Mouse (Mus musculus): ENCODE results near the gene Mbd3.
"Not testable (repeated sequence)": the region's sequence is repeated elsewhere in the genome, so short reads cannot be mapped to it uniquely, and the experiment has no call there.

Gene Mbd3

DNA sequence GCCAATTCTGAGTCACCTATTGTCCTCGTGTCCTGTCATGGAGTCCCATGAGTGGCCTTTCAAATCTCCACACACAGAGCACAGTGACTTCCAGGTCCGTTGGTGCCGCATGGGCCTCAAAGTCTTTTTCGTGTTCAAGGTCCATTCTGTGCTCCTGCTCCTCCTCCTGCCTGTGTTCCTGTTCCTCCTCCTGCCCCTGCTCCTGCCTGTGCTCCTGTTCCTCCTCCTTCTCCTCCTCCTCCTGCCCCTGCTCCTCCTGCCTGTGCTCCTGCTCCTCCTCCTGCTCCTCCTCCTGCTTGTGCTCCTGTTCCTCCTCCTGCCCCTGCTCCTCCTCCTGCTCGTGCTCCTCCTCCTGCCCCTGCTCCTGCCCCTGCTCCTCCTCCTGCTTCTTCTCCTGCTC, 31.4 kb downstream of the Mbd3 start:
- no peak for DNase-seq

DNA sequence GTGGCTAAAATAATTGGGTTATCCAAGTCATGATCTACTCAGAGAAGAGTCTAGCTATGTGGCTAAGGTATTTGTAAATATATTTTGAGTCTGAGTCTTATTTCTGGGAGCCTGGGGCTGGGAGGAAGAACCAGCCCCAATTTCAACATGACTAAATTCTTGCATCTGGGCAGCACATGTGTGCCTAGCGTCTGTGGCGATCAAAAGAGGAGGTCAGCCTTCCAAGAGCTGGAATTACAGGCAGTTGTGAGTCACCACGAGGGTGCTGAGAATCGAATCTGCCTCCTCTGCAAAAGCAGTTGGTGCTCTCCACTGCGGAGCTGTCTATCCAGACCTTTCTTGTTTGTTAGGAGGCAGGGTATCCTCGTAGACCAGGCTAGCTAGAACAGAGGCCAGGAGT, 33.6 kb downstream of the Mbd3 start:
- DNase-seq: no peak

DNA sequence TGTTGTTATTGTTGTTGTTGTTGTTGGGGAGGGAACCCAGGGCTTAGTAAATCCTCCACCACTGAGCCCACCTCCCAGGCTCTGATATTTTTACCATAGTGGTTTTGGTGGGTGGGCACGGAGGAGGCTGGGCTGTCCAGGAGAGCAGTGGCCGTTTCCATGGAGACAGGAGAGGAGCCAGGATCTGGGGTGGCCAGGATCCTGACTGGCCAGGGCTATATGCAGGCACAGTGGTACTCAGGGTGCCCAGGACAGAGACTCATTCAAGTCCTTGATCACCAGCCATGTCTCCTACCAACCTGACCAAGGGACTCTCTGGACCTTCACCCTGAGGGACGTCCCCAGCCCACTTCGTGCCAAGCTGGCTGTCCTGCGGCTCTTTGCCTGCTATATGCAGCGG, 35.6 kb downstream of the Mbd3 start:
- no peak for DNase-seq

DNA sequence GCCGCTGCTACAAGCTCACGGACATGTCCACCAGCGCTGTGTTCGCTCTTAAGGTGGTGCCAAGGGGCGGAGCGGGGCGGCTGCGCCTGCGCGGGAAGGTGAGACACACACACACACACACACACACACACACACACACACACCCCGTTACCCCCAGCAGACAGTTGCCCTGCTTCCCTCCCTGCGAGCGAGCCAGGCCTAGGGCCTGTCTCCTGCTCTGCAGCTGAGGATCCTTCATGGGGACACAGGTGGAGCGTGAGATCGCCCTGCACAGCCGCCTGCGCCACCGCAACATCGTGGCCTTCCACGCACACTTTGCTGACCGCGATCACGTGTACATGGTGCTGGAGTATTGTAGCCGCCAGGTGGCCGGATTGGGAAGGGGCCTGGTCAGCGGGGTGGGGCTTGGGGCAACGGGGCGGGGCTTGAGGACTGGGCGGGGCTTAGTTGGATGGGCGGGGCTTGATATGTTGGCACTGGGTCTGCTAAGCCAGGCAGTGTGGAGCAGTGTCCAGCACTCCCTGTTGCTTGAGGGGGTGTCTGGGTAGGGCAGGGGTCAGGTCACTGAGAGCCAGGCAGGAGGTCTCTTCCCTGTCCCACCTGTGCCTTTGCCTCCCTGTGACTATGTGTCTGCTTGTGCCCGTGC, 41.2 kb downstream of the Mbd3 start:
- DNase-seq: peak; percentile 60

DNA sequence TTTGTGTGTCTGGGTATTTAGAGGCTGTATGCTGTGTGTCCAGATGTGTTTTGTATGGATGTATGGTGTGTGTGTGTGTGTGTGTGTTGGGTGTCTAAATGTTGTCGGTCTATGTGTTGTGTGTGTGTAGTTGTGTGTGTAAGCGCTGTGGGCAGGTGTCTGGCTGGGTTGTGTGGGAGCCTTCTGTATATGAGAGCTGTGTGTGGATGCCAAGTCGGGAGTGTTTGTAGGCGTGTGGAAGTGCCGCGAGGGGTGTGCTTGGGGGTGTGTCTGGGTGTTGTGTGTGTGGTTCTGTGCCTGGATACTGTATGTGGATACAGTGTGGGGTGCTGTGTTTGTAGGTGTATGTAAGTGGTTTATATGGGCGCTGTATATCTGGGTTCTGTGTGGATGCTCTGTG, 42.0 kb downstream of the Mbd3 start:
- DNase-seq: no peak

DNA sequence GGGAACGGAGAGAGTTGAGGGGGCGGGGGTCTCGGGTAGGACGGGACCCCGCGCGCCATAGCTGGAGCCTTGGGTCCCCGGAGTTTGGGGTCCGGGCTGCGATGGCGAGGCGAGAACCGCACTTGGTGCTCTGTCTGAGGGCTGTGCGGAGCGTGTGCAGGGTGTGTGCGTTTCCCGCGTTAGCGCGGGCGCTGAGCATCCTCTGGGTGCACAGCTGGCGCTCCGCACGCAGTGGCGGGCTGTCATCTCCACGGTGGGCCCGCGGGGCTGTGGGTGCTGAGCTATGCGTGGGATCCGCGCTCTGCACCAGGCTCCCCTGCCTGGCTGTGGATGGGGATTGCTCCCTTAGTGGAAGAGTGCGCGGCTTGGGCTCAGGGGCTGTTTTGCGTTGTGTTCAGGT, 42.6 kb downstream of the Mbd3 start:
- no peak for DNase-seq

DNA sequence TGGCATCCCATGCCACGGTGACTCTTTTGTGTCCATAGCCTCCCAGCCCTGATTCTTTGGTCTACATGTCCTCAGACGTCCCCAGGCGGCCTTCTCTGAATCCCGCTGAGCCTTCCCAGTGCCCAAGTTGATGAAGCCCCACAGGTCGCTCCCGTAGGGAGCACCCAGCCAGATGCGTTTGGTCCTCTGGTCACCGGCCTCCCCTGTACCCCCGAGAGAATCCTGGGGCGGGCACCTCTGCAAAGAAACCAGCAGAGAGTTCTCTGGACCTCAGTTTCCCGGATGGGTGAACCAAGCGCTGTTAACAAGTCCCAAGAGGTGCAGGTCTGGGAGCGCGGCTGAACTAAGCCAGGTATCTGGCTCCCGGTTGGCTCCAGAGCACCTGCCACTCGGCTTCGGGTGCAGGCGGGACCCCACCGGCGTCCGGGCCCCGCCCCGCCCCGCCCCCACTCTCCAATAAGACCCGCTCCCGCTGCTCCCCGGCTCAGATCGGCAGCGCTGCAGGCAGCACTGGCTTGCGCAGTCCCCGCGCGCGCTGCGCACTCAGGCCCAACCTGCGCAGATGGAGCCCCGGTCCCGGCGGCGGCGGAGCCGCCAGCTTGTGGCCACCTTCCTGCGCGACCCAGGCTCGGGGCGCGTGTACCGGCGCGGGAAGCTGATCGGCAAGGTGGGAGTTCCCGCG, 43.2 kb downstream of the Mbd3 start, which contains the start of gene Plk5:
TSS of gene Plk5 (plus strand) at position 459 of the 682 bp plus-strand sequence.
- no peak for DNase-seq

DNA sequence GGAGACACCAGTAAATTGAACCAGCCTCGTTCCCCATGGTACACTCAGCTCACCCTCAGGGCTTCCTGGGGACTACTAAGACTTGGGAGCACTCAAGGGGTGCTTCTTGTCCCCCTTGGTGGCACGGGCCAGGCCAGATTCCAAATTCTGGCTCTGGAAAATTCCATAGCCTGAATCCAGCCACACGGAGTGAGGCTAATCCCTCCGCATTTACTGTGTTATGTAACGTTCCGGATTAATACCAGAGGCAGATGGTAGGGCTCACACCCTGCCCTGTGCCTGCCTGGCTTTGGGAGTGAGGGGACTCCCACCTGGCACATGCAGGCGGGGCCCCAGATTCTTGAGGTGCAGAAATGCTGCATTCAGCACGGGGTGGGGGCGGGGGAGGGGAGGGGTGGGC, 43.9 kb downstream of the Mbd3 start:
- no peak for DNase-seq

DNA sequence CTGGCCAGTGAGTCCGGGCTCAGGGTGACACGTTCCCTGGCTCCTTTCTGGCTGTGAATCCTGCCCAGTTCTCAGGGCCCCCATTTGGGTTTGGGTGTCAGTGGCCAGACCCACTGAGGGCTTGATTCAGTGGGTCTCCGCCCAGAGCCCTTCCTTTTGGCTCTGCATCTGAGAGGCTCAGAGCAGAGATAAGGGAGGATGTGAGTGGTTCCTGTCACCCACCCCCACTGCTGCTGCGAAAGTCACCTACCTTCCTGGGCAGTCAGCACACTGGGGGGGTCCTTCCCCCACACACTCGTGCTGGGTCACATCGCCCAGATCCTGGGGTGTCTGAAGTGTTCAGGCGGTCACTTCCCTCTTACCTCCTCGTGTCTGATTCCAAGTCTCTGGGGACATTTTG, 46.6 kb downstream of the Mbd3 start:
- no peak for DNase-seq

DNA sequence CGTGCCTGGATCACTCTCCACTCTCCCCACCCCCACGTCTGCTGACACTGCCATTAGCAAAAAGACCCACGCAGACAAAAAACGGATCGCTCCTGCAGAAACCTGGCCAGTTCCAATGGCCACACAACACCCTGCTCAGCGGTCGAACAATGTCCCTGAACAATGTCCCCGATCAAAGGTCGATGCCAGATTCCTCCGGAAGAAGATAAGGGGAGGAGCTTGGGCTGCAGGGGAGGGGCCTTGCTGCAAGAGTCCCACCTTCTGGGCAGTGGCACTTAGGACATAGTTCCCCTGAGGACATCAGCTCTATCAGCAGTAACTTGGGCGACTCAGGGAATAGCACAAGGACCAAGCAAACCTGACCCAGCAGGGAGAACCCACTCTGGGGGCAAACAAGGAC, 47.5 kb downstream of the Mbd3 start:
- no peak for DNase-seq

DNA sequence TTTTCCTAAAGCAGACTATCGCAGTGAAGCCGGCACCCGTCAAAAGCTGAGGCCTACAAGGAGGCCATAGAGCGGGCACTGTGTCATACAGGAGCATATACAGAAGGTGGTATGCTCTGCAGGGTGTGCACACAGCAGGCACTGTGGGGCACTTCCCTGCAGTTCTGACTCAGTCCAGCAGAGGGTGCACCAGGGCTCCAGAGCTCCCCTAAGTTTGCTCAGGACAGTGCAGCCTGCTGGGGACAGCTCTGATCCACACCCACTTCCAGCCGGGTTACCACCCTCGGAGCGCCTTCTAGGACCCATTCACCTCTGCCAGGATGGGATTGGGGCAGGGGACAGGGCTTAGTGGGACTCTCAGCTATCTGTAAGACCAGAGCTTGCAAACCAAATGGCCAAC, 49.1 kb downstream of the Mbd3 start:
- DNase-seq: peak; percentile 92

DNA sequence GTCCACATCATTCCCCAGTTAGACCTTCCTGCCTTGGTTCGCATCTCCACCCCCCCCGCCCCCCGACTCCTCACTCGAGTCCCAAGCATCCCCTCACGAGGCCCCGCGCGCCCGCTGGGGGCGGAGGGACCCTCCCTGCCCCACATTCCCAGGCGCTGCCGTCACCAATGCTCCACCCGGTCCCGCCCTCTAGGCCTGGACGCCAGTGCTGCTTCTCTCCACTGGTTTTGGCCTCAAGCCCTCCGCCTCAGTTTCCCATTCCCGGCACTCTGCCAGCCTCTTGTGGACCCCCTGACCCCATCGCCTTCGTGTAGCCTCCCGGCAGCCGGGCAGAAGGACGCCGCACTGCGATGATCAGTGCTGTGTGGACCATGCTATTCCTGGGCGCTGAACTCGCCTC, 50.4 kb downstream of the Mbd3 start:
- no peak for DNase-seq

DNA sequence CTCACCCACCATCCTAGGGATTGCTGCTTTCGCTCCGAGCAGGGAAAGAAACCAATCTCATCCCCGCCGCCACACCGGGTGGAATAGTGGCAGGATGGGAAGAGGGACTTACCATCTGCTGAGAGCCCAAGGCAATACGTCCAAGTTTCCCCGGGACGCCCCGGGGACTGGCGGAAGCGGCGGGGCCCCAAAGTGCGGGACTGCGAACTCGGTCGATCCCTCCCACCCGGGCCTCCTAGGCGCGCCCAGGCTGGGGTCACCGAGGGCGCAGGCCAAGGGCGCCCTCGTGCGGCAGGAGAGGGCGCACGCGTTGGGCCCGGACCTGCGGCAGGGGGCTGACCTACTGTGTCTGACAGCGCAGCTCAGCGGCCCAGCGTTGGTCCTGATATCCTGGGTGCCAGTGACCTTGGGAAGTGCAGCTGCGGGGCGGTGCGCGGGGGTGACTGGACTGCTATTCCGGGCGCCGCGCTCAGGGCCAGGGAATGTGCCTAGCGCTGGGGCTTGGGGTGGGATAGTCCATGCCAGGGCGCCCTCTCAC, 51.0 kb downstream of the Mbd3 start, which contains the start of gene Adamtsl5:
TSS of gene Adamtsl5 (minus strand) at position 169 of the 538 bp plus-strand sequence.
- peak; percentile 70 for DNase-seq

DNA sequence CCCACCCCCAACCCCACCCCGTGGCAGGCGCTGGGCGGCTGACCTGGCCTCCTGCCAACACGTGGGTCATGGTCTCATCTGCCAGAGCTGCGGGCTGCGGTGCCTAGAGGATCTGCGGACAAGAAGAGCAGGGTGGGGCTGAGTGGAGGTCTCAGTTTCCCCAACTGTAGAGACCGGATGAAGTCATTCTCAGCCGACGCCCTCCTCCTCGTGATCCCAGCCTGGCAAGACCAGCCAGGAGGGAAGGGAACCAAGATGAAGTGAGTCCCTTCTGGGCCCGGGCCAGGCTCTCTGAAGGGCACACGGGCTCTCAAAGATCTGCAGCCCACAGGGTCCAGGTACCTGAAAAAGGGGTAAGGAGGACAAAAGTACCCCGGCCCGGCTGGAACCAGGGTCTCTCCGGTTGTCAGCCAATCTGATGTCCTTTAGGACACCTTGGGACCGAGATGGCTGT, 51.8 kb downstream of the Mbd3 start:
- DNase-seq: peak; percentile 60

DNA sequence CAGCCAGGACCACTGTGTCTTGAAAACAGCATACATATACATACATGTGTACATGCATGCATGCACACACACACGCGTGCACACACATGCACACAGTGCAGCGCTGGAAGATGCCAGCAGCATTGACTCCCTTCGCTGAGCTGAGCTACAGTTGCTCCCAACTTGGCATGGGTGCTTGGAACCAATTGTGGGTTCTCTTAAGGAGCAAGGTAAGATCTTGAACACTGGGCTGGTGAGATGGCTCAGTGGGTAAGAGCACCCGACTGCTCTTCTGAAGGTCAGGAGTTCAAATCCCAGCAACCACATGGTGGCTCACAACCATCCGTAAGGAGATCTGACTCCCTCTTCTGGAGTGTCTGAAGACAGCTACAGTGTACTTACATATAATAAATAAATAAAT, 53.4 kb downstream of the Mbd3 start:
- DNase-seq: not testable (repeated sequence)

DNA sequence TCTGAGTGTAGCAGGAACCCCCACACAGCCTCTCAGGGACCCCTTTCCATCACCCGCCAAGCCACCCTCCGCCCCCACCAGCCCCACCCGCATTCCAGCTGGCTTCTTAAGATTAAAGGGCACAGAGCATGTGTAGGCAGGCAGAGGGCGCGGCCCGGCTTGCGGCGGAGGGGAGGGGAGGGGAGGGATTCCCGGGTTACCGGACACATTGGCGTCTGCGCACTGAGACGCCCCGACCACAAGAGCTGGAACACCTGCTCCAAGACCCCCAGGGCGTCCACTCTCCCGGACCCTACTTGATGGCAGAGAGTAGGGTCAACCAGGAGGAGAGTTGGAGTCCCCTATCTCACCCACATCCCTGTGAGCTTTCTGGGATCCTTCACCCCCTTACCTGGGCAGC, 54.2 kb downstream of the Mbd3 start:
- peak; percentile 64 for DNase-seq

DNA sequence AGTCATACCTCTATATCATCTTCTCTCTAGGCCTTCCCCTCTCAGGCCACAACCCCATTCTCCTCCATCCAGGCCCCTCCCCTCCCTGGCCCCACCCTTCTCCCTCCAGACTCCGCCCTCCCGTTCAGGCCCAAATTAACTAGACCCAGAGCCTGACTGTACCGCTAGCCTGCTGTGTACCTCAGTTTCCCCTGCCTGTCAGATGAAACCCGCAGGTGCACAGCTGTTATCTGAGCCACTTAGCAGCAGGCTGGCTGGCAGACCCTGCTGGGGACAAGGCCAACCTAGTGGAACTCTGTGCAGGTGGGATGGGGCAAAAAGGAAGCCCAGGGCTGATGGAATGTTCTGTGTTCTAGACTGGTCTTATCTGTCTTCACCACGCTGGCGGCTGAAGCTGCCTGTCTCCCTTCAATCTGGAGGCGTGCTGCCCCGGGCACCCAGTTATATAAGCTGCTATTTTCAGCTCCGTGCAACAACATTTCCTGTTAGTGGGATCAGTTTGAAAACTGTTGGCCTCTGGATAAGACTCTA, 55.2 kb downstream of the Mbd3 start:
- peak; percentile 73 for DNase-seq

DNA sequence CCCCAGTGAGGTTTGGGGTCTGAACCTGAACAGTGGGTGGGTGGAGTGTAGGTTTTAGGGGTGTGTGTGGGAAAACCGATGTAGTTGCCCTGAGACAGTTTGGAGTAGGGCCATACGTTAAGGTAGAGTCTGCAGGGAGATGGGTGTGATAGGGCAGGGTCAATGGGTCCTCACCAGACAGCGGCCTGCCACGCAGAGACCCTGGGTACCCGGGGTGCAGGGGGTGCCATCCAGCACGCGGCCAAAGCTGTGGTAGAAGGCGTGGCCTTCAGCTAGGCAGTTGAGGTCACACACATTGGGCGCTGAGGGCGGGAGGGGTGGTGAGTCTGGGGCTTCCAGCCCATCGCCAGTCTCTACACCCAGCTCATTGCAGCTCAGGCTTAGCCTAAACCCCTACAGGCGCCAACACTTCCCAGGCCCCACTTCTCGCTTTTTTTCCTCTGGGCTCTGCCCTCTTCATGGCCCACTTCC, 55.9 kb downstream of the Mbd3 start:
- DNase-seq: no peak

DNA sequence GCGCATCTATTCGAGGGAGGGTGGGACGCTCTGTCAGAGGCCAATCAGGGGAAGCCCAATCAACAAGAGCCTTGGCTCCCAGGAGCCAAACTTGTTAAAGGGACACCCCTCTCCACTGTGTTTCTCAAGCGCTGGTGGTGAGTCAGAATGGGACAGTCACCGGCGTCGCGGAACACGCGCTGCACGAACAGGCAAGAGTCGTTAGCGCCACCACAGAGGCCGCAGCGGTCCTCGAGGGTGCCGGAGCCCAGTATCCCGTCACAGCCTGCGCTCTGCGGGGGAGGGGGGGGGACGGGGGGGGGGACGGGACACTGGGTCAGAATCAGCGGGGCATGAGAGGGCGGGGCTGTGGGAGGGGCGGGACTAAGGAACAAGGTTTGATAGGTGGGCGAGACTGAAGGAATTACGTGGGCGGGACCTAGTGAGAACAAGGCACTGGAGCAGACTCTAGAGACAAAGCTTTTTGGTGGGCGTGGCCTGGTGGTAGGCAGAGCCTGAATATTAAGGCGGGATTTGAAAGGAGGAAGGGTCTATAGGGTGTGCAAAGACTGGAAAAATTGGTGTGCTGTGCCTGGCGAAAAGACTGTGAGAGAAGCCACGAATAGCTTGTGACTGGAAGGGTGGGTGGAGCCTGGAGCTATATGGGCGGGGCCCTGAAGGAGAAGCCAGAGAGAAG, 56.5 kb downstream of the Mbd3 start:
- peak; percentile 82 for DNase-seq
